Mouse (Mus musculus) spleen, postnatal 10 days (tissue): ENCODE results near the gene BC049715.
"Not testable (repeated sequence)": the region's sequence is repeated elsewhere in the genome, so short reads cannot be mapped to it uniquely, and the experiment has no call there.

Experiments
- DNase-seq, 2 experiments: peaks; one replicate each; pipeline ENCODE4 v3.0.0; 2021 to 2022; ENCODE audit warnings: low spot score in 2 of 2

The BC049715 gene

GRCm38 (mm10) chr6:136848971-136849370 lies 21.5 kb downstream of the BC049715 start:
- no peak for DNase-seq

- no peak for DNase-seq
These were observed 22.8 kb downstream of the BC049715 start for GRCm38 (mm10) chr6:136850267-136850666.

GRCm38 (mm10) chr6:136852348-136852747 lies 24.9 kb downstream of the BC049715 start:
- DNase-seq = no peak

- DNase-seq = no peak
These were observed 25.3 kb downstream of the BC049715 start for GRCm38 (mm10) chr6:136852762-136853161.

- DNase-seq = peak in 1 of 2 experiments; percentile 31
These were observed 26.9 kb downstream of the BC049715 start for GRCm38 (mm10) chr6:136854361-136854781.

- no peak for DNase-seq
These were observed 27.8 kb downstream of the BC049715 start for GRCm38 (mm10) chr6:136855183-136855582.

GRCm38 (mm10) chr6:136856071-136856636 lies 28.7 kb downstream of the BC049715 start:
- peak; percentile 44 to 73 for DNase-seq

- DNase-seq = peak; percentile 80 to 87
These were observed 29.9 kb downstream of the BC049715 start, which contains the start of gene Art4 for GRCm38 (mm10) chr6:136857186-136857872. Art4 (minus strand) TSS chr6:136857733.

- DNase-seq = no peak
These were observed 30.4 kb downstream of the BC049715 start for GRCm38 (mm10) chr6:136857873-136858260.

- DNase-seq = peak; percentile 43 to 44
These were observed 31.0 kb downstream of the BC049715 start for GRCm38 (mm10) chr6:136858420-136858819.

- no peak for DNase-seq
These were observed 33.6 kb downstream of the BC049715 start for GRCm38 (mm10) chr6:136861020-136861419.

- no peak for DNase-seq
These were observed 37.9 kb downstream of the BC049715 start for GRCm38 (mm10) chr6:136865360-136865759.

GRCm38 (mm10) chr6:136866150-136866549 lies 38.7 kb downstream of the BC049715 start:
- no peak for DNase-seq

- no peak for DNase-seq
These were observed 41.5 kb downstream of the BC049715 start for GRCm38 (mm10) chr6:136868921-136869320.

GRCm38 (mm10) chr6:136874599-136874998 lies 47.2 kb downstream of the BC049715 start:
- DNase-seq = no peak

GRCm38 (mm10) chr6:136875670-136876069 lies 48.2 kb downstream of the BC049715 start, which contains the start of gene Mgp:
Mgp (minus strand) TSS chr6:136875823.
- no peak for DNase-seq

GRCm38 (mm10) chr6:136881678-136882077 lies 54.3 kb downstream of the BC049715 start:
- no peak for DNase-seq

- DNase-seq = no peak
These were observed 56.0 kb downstream of the BC049715 start for GRCm38 (mm10) chr6:136883431-136883915.

GRCm38 (mm10) chr6:136883961-136884360 lies 56.5 kb downstream of the BC049715 start:
- no peak for DNase-seq

- not testable (repeated sequence) for DNase-seq
These were observed 57.3 kb downstream of the BC049715 start for GRCm38 (mm10) chr6:136884766-136885165.

- no peak for DNase-seq
These were observed 60.4 kb downstream of the BC049715 start for GRCm38 (mm10) chr6:136887854-136888253.

- DNase-seq = no peak
These were observed 61.6 kb downstream of the BC049715 start for GRCm38 (mm10) chr6:136889067-136889466.

GRCm38 (mm10) chr6:136889554-136889953 lies 62.1 kb downstream of the BC049715 start:
- no peak for DNase-seq
